Mouse (Mus musculus): ENCODE results near the gene Tgfbr2. TPM values are rescaled to one million over a fixed set of nuclear protein-coding genes. Genes with fewer than 3 reads are reported as not detected.
A peak's percentile ranks its signal among the peaks of the same experiment; 100 is the strongest.

Tgfbr2 gene
- 10 to 100 TPM; 15.0 to 17.6 (median 17.2) TPM for total RNA-seq (2022)

DNA sequence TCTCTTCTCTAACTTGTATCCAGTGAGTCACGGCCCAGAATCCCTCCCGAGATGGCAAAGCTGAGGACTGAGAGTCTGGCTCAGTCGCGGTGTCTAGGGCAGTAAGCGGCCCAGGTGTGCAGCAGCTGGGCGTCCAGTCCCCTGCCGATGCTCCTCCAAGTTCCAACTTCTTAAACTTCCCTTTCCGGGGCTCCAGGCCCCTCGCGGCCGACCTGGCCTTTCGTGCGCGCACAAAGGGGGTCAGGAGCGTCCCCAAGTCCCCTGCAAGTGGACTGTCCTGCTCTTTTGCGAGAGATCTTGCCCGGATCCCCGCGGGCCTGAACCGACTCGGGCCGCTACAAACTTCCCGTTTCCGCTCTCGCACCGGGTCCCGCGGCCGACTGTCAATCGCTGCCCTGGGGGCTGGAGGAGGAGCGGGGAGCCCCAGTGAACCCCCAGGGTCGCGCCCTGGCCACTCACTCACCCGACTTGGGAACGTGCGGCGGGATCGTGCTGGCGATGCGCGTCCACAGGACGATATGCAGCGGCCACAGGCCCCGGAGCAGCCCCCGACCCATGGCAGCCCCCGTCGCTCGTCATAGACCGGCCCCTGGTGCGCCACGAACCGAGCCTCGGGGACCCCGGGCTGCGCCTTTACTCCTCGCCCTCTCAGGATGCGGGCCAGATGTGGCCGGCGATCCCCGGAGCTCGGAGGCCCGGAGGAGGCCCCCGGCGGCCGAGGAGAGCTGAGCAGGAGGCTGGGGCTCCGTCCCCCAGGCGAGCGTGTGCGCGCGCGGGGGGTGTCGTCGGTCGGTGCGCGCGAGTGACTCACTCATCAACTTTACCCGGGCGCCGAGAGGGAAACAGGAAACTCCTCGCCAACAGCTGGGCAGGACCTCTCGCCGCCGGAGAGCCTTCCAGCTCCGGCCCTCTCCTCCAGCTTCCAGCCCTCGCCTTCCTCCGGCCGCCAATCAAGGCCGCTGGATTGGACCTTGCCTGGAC, at the start of gene Tgfbr2:
TSS of gene Tgfbr2 (minus strand) at position 880 of the 981 bp plus-strand sequence.
- DNase-seq (ENCODE audit: low spot score in 2 of 2) = peak; percentile 82 to 88

GRCm38 (mm10) chr9:116223368-116223767, 48.2 kb upstream of the Tgfbr2 start:
- DNase-seq (ENCODE audit: low spot score in 2 of 2) = no peak

DNA sequence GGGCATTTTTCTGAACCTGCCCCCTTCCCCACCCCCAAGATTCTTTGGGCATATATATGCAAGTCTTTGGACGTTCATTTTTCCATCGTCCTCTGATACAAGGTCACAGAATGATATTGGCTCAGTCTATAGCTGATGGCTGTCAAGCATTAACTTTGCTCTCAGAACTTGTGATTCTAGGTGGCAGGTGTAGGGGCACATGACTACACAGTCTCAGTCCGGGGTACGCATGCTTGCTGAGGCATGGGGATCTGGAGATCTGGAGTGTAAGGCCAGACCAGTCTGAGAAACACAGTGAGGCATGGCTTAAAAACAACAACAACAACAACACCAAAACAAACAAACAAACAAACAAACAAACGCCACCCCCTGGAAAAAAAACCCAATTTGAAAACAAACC, 47.5 kb upstream of the Tgfbr2 start:
- DNase-seq (ENCODE audit: low spot score in 2 of 2) = no peak

DNA sequence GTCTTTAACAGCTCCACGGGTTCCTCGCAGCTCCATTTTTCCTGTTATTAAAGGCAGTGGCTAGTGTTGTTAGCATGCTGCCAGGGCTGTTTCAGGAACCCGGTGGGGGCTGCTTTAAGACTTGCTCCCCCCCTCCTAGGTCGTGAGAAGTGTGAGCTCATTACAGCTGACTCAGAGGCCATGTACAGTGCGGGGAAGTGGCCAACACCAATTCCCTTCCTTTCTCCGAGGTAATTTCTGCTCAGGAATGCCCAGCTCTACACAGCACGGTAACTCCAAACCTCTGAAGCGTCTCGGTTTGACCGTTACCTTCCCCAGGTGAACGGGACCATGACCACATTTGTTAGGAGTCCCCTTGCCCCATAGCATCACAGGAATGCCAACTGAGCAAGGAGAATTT, 46.8 kb upstream of the Tgfbr2 start:
- no peak for DNase-seq (ENCODE audit: low spot score in 2 of 2)

DNA sequence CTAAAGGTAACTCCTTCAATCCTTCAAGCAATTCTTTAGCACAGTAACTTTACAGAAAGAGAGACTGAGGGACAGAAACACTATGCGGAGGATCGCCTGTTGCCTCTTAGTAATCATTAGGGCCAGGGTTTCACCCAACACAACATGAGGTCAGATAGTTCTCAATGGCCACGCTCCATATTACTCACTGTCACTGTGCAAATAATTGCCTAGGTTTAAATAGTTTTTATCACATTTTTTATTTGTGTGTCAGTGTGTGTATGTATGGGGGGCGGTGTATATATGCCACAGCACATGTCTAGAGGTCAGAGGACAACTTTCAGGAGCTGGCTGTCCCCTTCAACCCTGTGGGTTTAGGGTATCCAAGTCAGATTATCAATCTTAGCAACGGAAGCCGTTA, 46.4 kb upstream of the Tgfbr2 start:
- DNase-seq (ENCODE audit: low spot score in 2 of 2) = no peak

GRCm38 (mm10) chr9:116220616-116221015, 45.5 kb upstream of the Tgfbr2 start:
- no peak for DNase-seq (ENCODE audit: low spot score in 2 of 2)

DNA sequence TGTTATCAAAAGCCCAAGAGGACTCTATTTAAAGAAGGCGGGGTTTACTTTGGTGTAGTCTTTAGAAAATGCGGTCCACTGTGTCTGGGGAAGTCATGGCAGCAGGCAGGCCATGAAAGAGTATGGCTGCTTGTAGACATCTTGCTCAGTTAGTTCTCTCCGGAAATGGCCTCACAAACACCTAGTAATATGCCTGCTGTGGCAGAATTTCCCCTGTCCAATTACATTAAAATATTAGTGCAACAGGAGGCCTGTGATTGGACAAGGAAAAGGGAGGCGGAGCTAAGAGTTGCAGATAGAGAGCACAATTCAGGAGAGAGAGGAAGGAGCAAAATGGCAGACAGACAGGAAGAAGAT, 45.0 kb upstream of the Tgfbr2 start:
- no peak for DNase-seq (ENCODE audit: low spot score in 2 of 2)

DNA sequence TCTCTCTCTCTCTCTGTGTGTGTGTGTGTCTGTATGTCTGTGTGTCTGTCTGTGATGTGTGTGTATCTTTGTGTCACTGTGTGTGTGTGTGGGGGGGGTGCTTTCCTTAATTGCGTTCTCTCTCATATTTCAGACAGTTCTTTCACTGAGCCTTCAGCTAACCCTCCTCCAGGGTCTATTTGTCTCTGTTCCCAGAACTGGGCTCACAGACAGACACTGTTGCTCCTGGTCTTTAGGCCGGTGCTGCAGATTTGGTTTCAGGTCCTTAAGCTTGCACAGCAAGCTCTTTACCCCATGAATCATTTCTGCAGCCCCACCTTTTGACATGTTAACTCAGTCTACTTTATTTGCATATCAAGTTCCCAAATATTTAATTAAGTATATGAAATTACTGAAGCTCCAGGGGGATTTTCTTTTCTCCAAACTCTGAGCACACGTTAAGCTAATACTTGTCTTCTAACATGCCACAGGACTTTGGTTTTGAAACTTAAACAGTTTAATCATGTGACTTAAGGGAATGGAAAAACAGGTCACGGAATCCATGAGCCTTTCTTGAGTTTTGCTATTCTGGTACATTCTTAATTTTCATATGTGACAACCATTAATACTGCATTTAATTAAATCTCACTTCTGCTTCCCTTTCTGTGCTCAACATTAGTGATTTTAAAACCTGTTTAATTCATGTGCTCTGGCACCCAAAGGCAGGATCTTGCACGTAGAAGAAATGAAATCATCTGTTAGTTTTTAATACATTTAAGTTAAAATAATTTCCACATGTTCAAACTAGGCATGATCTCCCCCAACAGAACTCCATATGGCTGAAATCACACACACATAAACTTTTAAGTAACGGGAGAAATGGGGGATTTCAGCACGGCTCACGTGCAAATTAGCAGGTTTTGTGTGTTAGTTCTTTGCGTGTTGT, 44.3 kb upstream of the Tgfbr2 start:
- no peak for DNase-seq (ENCODE audit: low spot score in 2 of 2)

GRCm38 (mm10) chr9:116218780-116219179, 43.6 kb upstream of the Tgfbr2 start:
- peak; percentile 25 to 33 for DNase-seq (ENCODE audit: low spot score in 2 of 2)

- DNase-seq (ENCODE audit: low spot score in 2 of 2) = no peak
Observed at GRCm38 (mm10) chr9:116217099-116217498, 41.9 kb upstream of the Tgfbr2 start.

DNA sequence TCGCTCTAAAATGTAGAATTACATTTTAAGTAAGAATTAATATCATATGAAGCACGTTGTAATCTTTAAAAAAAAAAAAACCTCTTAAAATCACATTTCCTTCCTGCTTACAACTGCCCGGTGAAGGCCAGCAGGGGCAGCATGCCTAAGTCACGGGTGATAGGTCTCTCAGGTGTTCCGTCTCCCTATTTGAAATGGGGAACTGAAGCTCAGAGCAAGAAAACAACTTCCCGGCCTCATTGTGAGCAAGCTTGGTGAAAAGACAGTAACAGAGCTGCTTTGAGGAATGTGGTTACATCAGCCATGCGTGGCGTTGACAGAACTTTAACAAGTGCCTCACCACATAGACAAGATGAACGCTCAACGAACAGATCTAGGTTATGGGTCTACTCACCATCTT, 41.5 kb upstream of the Tgfbr2 start:
- DNase-seq (ENCODE audit: low spot score in 2 of 2) = no peak

DNA sequence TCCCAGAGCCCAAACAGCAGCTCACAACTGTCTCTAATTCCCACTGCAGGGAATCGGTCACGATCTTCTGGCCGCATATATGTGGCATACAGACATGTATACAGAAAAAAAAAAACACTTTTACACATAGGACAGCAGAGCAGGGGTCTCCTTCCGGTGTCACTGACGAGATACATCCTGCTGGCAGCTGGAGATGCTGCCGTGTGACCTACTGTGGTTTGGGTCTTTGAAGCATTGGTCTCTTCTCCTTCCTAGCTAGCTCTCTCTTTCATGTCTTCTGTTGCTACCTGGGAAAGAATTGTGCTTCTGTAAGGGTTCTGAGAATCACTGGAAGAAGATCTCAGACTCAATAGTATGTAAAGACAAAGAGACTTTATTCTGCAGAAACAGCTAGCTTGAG, 39.1 kb upstream of the Tgfbr2 start:
- DNase-seq (ENCODE audit: low spot score in 2 of 2) = no peak

DNA sequence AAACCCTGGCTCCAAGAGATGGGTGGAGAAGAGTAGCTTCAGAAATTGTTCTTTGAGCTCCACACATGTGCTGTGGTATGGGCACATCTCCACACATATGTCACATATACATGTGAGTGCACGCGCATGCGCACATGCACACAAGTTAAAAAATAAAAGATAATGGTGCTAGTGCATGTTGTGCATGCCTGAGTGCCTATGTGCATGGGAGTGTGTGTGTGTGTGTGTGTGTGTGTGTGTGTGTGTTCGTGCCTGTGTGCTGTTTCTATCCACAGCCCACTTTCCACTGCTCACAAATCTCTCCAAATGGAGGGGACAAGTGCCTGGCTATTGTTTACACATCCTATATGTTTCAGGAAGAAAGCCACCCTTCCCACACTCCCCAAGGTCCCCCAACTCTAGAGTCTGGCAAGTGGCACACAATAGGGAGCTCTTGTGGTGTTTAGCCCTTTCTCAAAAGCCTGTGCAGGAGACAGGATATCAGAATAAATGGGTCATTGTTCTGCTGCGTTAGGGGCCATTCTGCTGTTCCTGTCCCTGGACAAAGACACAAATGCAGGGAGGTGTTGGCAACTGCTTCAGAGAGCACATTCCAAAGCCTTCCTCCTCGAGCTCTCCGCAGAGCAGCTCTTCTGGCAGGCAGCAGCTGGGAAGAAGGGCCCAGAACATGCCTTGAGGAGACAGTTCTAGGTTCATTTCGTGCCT, 37.9 kb upstream of the Tgfbr2 start:
- DNase-seq (ENCODE audit: low spot score in 2 of 2) = no peak

DNA sequence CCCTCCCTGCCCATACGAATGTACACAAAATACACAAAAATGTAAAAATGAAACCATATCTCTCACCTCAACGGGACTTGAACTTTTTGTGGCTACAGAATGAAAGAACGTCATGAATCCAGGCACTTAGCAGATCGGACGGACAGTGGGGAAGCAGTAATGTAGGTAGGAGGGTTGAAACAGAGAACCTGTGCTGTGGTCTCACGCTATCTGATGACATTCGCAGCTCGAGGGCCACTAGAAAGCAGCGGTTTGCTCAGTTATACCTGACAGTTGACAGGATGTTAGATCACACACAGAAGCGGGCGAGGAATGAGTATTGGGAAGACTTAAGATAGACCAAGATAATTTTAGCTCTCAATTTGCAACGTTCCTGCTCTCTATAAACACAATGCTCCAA, 36.9 kb upstream of the Tgfbr2 start:
- DNase-seq (ENCODE audit: low spot score in 2 of 2) = no peak

DNA sequence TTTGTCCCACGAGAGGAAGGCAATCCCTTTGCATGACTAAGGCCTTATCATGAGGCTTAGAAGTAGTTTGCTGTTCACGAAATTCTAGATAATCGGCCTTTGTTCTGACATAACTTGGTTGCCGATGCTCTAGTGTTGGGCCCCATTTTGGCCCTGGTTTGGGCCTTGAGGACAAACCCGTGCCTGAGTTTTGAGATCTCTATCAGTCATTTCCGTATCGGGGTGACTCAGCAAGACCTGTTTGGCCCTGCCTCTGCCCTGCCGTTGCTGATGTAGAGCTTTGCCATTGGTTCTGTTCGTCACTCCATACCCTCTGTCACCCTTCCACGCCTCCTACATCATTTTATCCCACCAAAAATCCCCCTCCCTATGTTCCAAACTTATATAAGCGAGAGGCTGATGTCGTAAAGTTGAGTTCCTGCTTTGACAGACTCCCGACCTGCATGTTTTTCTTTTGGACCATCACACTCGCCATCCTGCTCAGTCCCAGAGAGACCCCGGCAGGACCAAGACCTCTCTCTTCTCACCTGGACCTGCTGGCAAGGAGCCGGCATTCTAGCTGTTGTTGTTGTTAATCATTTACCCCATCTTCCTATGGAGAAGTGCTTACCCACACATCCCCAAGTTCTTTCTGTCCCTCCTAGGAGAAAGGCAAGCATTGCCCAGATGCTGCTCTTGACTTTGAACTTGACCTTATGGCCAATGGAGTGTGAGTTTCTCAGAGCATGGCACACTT, 33.2 kb upstream of the Tgfbr2 start:
- DNase-seq (ENCODE audit: low spot score in 2 of 2) = no peak

- DNase-seq (ENCODE audit: low spot score in 2 of 2) = no peak
Observed at GRCm38 (mm10) chr9:116206901-116207300, 31.7 kb upstream of the Tgfbr2 start.

DNA sequence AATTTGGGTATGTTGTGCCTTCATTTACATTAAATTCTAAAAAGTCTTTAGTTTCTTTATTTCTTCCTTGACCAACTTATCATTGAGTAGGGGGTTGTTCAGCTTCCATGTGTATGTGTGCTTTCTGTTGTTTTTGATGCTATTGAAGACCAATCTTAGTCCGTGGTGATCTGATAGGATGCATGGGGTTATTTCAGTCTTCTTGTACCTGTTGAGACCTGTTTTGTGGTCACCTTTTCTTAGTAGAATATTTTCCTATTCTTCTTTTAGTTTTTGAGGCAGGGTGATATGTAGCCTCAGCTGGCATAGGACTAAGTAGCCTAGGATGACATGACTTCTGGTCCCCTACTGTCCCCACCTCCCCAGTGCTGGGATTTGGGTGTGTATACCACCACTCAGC, 28.5 kb upstream of the Tgfbr2 start:
- no peak for DNase-seq (ENCODE audit: low spot score in 2 of 2)

- no peak for DNase-seq (ENCODE audit: low spot score in 2 of 2)
Observed at GRCm38 (mm10) chr9:116199127-116199526, 24.0 kb upstream of the Tgfbr2 start.

- no peak for DNase-seq (ENCODE audit: low spot score in 2 of 2)
Observed at GRCm38 (mm10) chr9:116198488-116198887, 23.3 kb upstream of the Tgfbr2 start.

DNA sequence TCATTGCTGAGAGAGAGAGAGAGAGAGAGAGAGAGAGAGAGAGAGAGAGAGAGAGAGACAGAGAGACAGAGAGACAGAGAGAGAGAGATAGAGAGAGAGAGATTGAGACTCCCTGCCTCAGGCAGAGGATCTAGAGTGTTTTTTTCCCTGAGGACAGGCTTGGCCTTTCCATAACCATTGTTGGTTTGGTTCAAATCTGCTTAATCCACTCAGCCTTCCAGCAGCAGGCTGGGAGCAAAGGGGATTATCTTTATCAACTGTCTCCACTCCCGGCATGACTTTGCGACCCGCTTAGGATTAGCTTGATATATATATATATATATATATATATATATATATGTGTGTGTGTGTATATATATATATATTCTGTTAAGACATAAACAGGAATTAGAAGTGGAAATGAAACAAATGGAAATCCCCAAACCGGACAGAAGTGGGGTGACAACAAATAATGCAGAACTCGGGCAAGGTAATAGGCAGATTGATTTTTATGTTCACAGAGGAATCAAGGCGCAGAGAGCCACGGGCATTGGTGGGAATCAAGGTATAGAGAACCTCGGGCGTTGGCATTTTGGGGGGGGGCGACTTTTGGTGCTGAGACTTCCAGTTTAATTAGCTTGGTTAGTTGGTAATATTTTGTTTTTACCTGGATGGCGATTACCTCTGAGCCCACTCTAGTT, 22.5 kb upstream of the Tgfbr2 start:
- no peak for DNase-seq (ENCODE audit: low spot score in 2 of 2)
